In the genomic region with DNA sequence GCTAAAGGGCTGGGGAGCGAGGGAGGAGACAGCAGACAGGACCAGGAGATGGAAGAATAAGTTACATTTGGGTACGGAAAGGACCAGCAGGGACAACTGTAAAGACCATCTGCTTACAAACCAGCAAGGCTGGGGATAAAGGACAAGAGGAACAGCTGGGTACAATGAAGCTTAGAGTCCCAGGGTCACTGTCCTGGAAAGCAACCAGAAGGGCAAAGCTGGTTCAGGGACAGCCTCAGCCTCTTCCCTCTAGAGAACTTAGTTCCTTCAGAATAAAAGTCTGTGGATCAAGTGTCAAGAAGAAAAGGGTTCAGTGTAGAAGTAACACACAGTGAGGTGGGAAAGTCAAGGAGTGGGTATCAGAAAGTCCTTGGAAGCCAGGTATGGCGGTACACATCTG, we compare ENCODE assay signal across 19 mouse cellular contexts. TPM values are rescaled to one million over a fixed set of nuclear protein-coding genes. Genes with fewer than 3 reads are reported as not detected.
"Had no signal": no experiment of that assay in that cellular context is flagged by ENCODE, and none has a peak within 500 bp of the region (broad histone marks: within the 10 kb centered on the region; RNA-seq: fewer than 3 reads in every experiment).

No protein-coding gene starts in this region.

- H3K4me2 ChIP-seq: limb, embryonic 15.5 days; neural tube, embryonic 15.5 days had no signal

- H3K36me3 ChIP-seq: limb, embryonic 15.5 days; midbrain, embryonic 10.5 days; neural tube, embryonic 15.5 days had no signal

- H3K4me1 ChIP-seq: limb, embryonic 15.5 days; midbrain, embryonic 10.5 days; neural tube, embryonic 15.5 days had no signal

- H3K27me3 ChIP-seq: limb, embryonic 15.5 days; neural tube, embryonic 15.5 days had no signal

- DNase-seq: kidney, adult 9 months; kidney, postnatal 36 days; layer of hippocampus, adult 9-11 months; layer of hippocampus, postnatal 36 days; lung, adult 2 months; lung, postnatal 36 days; midbrain, embryonic 14.5 days; right cerebral cortex, adult 18-20 months; right cerebral cortex, postnatal 25 days; thymus, adult 2 months; thymus, postnatal 25 days had no signal

- H3K4me3 ChIP-seq: limb, embryonic 15.5 days; midbrain, embryonic 10.5 days; myocyte; neural tube, embryonic 15.5 days had no signal

- H3K9me3 ChIP-seq: limb, embryonic 15.5 days; midbrain, embryonic 10.5 days; neural tube, embryonic 15.5 days had no signal

- H3K9ac ChIP-seq: limb, embryonic 15.5 days; neural tube, embryonic 15.5 days had no signal

- ATAC-seq: inflammation-experienced regulatory T-cells, adult 6 months; intestine, postnatal 0 days; lung, postnatal 0 days had no signal

- H3K27ac ChIP-seq: kidney, postnatal 0 days; limb, embryonic 15.5 days; midbrain, embryonic 10.5 days; neural tube, embryonic 15.5 days had no signal

RNA-seq across cellular contexts. Expression of a gene that starts 6.5 kb away (rescaled TPM):
- polyA plus RNA-seq: inflammation-experienced regulatory T-cells, adult 6 months had no signal

RNA-seq across cellular contexts. Expression of a gene that starts 21.8 kb away (rescaled TPM):
- polyA plus RNA-seq: inflammation-experienced regulatory T-cells, adult 6 months had no signal
